ENCODE assay signal across 8 mouse cellular contexts in the genomic region with DNA sequence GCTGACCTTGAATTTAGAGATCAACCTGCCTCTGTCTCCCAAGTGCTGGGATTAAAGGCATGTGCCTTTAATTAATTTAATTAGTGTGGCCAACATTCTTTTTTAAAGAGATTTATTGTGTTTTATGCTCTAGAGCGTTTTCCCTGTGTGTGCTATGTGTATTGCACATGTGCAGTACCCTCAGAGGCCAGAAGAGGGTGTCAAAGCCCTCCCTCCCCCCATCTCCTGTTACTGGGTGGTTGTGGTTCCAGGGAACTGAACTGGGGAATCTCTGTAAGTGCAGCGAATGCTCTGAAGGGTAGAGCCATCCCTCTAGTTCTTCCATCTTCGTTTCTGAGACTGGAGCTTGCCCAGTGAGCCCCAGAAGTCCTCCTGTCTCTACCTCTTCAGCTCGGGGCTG. TPM values are rescaled to one million over a fixed set of nuclear protein-coding genes. Genes with fewer than 3 reads are reported as not detected.
DNase-seq lines count a peak whose midpoint lies in the region; ATAC-seq lines count a peak whose summit lies in the region.

No protein-coding gene starts in this region.

- no peaks in the 10 kb centered on the region for H3K36me3 ChIP-seq in hindbrain, embryonic 10.5 days
- no peaks in the 10 kb centered on the region for H3K36me3 ChIP-seq in hindbrain, embryonic 14.5 days (replicated peaks; ENCODE audit: control insufficient read depth, insufficient read depth)
- no peaks in the 10 kb centered on the region for H3K36me3 ChIP-seq in embryonic facial prominence, embryonic 11.5 days (replicated peaks; ENCODE audit: control insufficient read depth, insufficient read depth, low read depth, low read length)

- H3K4me2 ChIP-seq in hindbrain, embryonic 14.5 days (replicated peaks), result no peak overlapping the region
- H3K4me2 ChIP-seq in embryonic facial prominence, embryonic 11.5 days (ENCODE audit: low read depth, low read length), result no peak overlapping the region

- no peak overlapping the region for H3K9ac ChIP-seq in hindbrain, embryonic 14.5 days
- no peak overlapping the region for H3K9ac ChIP-seq in embryonic facial prominence, embryonic 11.5 days (replicated peaks; ENCODE audit: low read length)

- H3K4me1 ChIP-seq in hindbrain, embryonic 10.5 days (replicated peaks), result no peaks in the 10 kb centered on the region
- H3K4me1 ChIP-seq in hindbrain, embryonic 14.5 days (replicated peaks; ENCODE audit: control insufficient read depth, insufficient read depth, low read length), result no peaks in the 10 kb centered on the region
- H3K4me1 ChIP-seq in embryonic facial prominence, embryonic 11.5 days (ENCODE audit: control insufficient read depth, insufficient read depth, low read length), result no peaks in the 10 kb centered on the region

- no peak overlapping the region for H3K27ac ChIP-seq in hindbrain, embryonic 10.5 days
- H3K27ac ChIP-seq in hindbrain, embryonic 14.5 days, result no peak overlapping the region
- no peak overlapping the region for H3K27ac ChIP-seq in embryonic facial prominence, embryonic 11.5 days (replicated peaks; ENCODE audit: low read depth, low read length)

- no peak overlapping the region for H3K4me3 ChIP-seq in hindbrain, embryonic 10.5 days
- no peak overlapping the region for H3K4me3 ChIP-seq in hindbrain, embryonic 14.5 days (replicated peaks; ENCODE audit: low read length)
- no peak overlapping the region for H3K4me3 ChIP-seq in embryonic facial prominence, embryonic 11.5 days (ENCODE audit: low read depth, low read length)

- ATAC-seq in hindbrain, embryonic 14.5 days (ENCODE audit: low FRiP score), result no peak
- no peak for ATAC-seq in embryonic facial prominence, embryonic 11.5 days (replicated peaks; ENCODE audit: insufficient number of reproducible peaks, low FRiP score, low TSS enrichment, low read depth)

- peak; percentile 51 for DNase-seq in hindbrain, embryonic 10.5 days (ENCODE audit: low spot score)
- DNase-seq in hindbrain, embryonic 14.5 days (ENCODE audit: low spot score), result no peak
- peak; percentile 13 for DNase-seq in urinary bladder, postnatal 14 days (ENCODE audit: low spot score)
- DNase-seq in urinary bladder, postnatal 10 days (ENCODE audit: low spot score), result no peak
- peak; percentile 49 for DNase-seq in embryonic facial prominence, embryonic 11.5 days (ENCODE audit: low spot score)
- peak; percentile 48 for DNase-seq in retina, postnatal 1 day
- DNase-seq in frontal cortex, adult 2 months (ENCODE audit: extremely low spot score in 1 of 2, low spot score in 1 of 2), result no peak
- no peak for DNase-seq in layer of hippocampus, adult 8-10 months (ENCODE audit: low spot score in 2 of 2)

- no peaks in the 10 kb centered on the region for H3K27me3 ChIP-seq in hindbrain, embryonic 10.5 days (ENCODE audit: insufficient read depth, poor library complexity, severe bottlenecking)
- no peaks in the 10 kb centered on the region for H3K27me3 ChIP-seq in hindbrain, embryonic 14.5 days (ENCODE audit: control insufficient read depth, insufficient read depth, low read length)
- no peaks in the 10 kb centered on the region for H3K27me3 ChIP-seq in embryonic facial prominence, embryonic 11.5 days (ENCODE audit: control insufficient read depth, insufficient read depth, low read length)

- H3K9me3 ChIP-seq in hindbrain, embryonic 10.5 days, result no peaks in the 10 kb centered on the region
- no peaks in the 10 kb centered on the region for H3K9me3 ChIP-seq in hindbrain, embryonic 14.5 days (ENCODE audit: control insufficient read depth, low read length)
- H3K9me3 ChIP-seq in embryonic facial prominence, embryonic 11.5 days (replicated peaks; ENCODE audit: control insufficient read depth, low read length), result no peaks in the 10 kb centered on the region

- 44% methylated on average over 4 of the region's 4 CpGs for WGBS in hindbrain, embryonic 10.5 days
- WGBS in hindbrain, embryonic 14.5 days, result 42% methylated on average over 4 of the region's 4 CpGs
- WGBS in embryonic facial prominence, embryonic 11.5 days, result 32% methylated on average over 4 of the region's 4 CpGs

RNA-seq across cellular contexts. Expression of gene Plb1, which starts 2.1 kb away (rescaled TPM):
- 0.16 TPM in 1 of 2 replicates, not detected in the other for polyA plus RNA-seq in hindbrain, embryonic 10.5 days (2016; fragmentation: Nextera tagmentation; extraction: Ambion mirVana)
- polyA plus RNA-seq in hindbrain, embryonic 14.5 days (2014; fragmentation: Nextera tagmentation; extraction: Ambion mirVana), result 0.22 TPM in 1 of 2 replicates, not detected in the other
- polyA plus RNA-seq in embryonic facial prominence, embryonic 11.5 days (2014; fragmentation: Nextera tagmentation; extraction: Ambion mirVana), result not detected in 2 replicates
- 1.3 and 1.6 TPM in 2 replicates for polyA plus RNA-seq in frontal cortex, adult 2 months (2012; rRNA removed)
- total RNA-seq in layer of hippocampus, adult 8-10 months (2022), result 1 to 10 TPM in 1 of 4 experiments, under 1 TPM in 3; 0.85 to 1.7 (median 0.94) TPM

Comparison
In these comparisons a context has a peak if more than half of its experiments do, and no peak if none do; other contexts are left out.
1. DNase-seq: peak in hindbrain, embryonic 10.5 days (single experiment), urinary bladder, postnatal 14 days (single experiment), embryonic facial prominence, embryonic 11.5 days (single experiment) and retina, postnatal 1 day (single experiment); none in hindbrain, embryonic 14.5 days (single experiment), urinary bladder, postnatal 10 days (single experiment), frontal cortex, adult 2 months (0 of 2) and layer of hippocampus, adult 8-10 months (0 of 2).